Mouse (Mus musculus): ENCODE measurements around the gene Rabggtb. TPM values are rescaled to one million over a fixed set of nuclear protein-coding genes. Genes with fewer than 3 reads are reported as not detected.

Gene Rabggtb
- polyA plus RNA-seq, 1 experiment: 28.2 TPM

- Histone ChIP-seq H3K27ac (ENCODE audit: insufficient read depth, low read length) (no peak overlapping the region), H3K4me1 (ENCODE audit: control insufficient read depth, insufficient read depth, insufficient read length) (peaks cover 5% of the 10 kb centered on the region), H3K36me3 (ENCODE audit: control insufficient read depth, insufficient read depth, low read length) (no peaks in the 10 kb centered on the region; the same call in 1 of the 2 replicates), H3K27me3 (ENCODE audit: control insufficient read depth, insufficient read depth, low read length) (no peaks in the 10 kb centered on the region), H3K4me3 (ENCODE audit: extremely low read depth, insufficient read depth, insufficient read length) (no peak overlapping the region)
- WGBS: 16% methylated on average over 1 of the region's 1 CpGs
- DNase-seq (ENCODE audit: low read depth in 1 of 2, low spot score in 2 of 2): no peak
- TF ChIP-seq CTCF (IDR thresholded peaks at IDR 0.05; ENCODE audit: extremely low read depth, insufficient read depth, insufficient read length, insufficient replicate concordance) (no peak), POLR2A (IDR thresholded peaks at IDR 0.05; ENCODE audit: low read depth, low read length) (no peak)
Observed at GRCm38 (mm10) chr3:153917200-153917599, 4.4 kb upstream of the Rabggtb start.

DNA sequence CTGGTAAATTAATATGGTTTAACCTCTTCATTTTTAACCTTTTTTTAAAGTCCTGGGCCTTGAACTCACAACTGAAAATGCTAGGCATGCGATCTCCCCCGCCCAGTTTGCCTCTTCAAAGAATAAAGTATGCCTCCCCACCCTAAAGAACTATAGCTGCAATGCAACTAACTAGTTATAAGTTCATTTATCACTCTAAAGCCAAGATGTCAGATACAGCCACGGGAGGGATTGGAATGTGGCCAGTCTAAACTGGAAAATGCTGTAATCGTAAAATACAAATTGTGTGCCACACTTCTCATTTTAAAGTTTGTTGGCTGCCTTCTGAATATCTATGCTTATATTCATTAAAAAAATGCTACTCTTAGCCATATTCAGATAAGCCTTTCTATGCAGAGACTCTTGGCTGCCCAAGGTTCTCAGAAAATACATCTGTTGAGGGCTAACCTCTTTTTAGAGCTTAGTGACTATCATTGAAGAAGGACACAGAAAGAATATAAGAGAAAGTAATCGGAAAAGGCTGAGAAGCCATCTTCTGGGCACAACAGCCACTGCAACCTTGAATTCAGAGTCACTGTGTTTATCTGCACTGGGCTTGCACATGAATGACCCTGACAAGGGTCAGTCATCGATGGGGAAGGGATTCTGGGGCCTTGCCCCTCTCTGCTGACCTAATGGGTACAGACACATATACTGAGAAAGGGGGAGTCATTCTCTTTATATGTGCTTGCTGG, 868 bp upstream of the Rabggtb start:
- H3K4me3 ChIP-seq (ENCODE audit: extremely low read depth, insufficient read depth, insufficient read length): peak overlapping the region; percentile 70; the same call in 1 of the 2 replicates
- TF ChIP-seq CTCF (IDR thresholded peaks at IDR 0.05; ENCODE audit: extremely low read depth, insufficient read depth, insufficient read length, insufficient replicate concordance) (no peak), POLR2A (IDR thresholded peaks at IDR 0.05; ENCODE audit: low read depth, low read length) (no peak)
- peaks cover 2% of the 10 kb centered on the region for H3K4me1 ChIP-seq (ENCODE audit: control insufficient read depth, insufficient read depth, insufficient read length)
- DNase-seq (ENCODE audit: low read depth in 1 of 2, low spot score in 2 of 2): no peak
- peaks cover 21% of the 10 kb centered on the region for H3K36me3 ChIP-seq (ENCODE audit: control insufficient read depth, insufficient read depth, low read length)
- H3K27ac ChIP-seq (ENCODE audit: insufficient read depth, low read length): no peak overlapping the region
- no peaks in the 10 kb centered on the region for H3K27me3 ChIP-seq (ENCODE audit: control insufficient read depth, insufficient read depth, low read length)
- 49% methylated on average over 6 of the region's 6 CpGs for WGBS

- H3K4me1 ChIP-seq (ENCODE audit: control insufficient read depth, insufficient read depth, insufficient read length): peaks cover 2% of the 10 kb centered on the region
- no peaks in the 10 kb centered on the region for H3K27me3 ChIP-seq (ENCODE audit: control insufficient read depth, insufficient read depth, low read length)
- WGBS: 4% methylated on average over 12 of the region's 12 CpGs
- no peak for TF ChIP-seq CTCF (IDR thresholded peaks at IDR 0.05; ENCODE audit: extremely low read depth, insufficient read depth, insufficient read length, insufficient replicate concordance)
- DNase-seq (ENCODE audit: low read depth in 1 of 2, low spot score in 2 of 2): no peak
- H3K36me3 ChIP-seq (ENCODE audit: control insufficient read depth, insufficient read depth, low read length): peaks cover 28% of the 10 kb centered on the region
- H3K4me3 ChIP-seq (ENCODE audit: extremely low read depth, insufficient read depth, insufficient read length): peak overlapping the region; percentile 95
- H3K27ac ChIP-seq (ENCODE audit: insufficient read depth, low read length): no peak overlapping the region
Observed at GRCm38 (mm10) chr3:153911882-153912440, 848 bp downstream of the Rabggtb start.

DNA sequence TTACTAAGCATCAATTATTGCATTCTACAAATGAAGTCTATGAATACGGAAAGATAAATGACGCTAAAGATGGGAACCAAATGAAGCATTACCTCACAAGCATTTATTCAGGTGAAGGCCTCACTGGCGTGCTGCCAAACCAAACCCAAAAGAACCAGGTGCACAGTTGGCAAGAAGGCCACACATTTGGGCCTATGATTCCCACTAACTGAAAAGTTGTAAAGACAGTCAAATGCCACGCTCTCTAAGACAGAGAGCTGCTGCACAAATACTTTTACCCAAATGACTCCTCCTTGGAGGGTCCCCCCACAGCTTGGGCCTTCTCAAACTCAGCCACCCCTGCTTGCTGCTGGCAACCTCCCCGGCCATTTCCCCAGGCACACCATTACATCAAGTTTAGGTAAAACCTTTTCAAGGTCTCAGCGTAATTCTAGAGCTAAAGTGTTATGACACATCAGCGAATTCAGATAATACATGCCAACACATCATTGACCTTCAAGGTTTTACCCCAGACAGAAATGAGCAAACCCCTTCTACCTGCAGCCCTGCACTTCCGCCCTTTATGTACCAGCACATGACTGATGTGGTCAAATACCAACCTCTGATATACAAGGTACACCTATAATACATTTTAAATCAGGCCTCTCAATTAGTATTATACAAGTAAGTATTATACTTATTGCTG, 1.5 kb downstream of the Rabggtb start:
- Histone ChIP-seq H3K27me3 (ENCODE audit: control insufficient read depth, insufficient read depth, low read length) (no peaks in the 10 kb centered on the region), H3K4me1 (ENCODE audit: control insufficient read depth, insufficient read depth, insufficient read length) (peaks cover 2% of the 10 kb centered on the region), H3K27ac (ENCODE audit: insufficient read depth, low read length) (no peak overlapping the region), H3K36me3 (ENCODE audit: control insufficient read depth, insufficient read depth, low read length) (peaks cover 33% of the 10 kb centered on the region), H3K4me3 (ENCODE audit: extremely low read depth, insufficient read depth, insufficient read length) (peak overlapping the region; percentile 95)
- WGBS: 58% methylated on average over 8 of the region's 8 CpGs
- TF ChIP-seq POLR2A (IDR thresholded peaks at IDR 0.05; ENCODE audit: low read depth, low read length) (no peak), CTCF (IDR thresholded peaks at IDR 0.05; ENCODE audit: extremely low read depth, insufficient read depth, insufficient read length, insufficient replicate concordance) (no peak)
- no peak for DNase-seq (ENCODE audit: low read depth in 1 of 2, low spot score in 2 of 2)

- 81% methylated on average over 7 of the region's 7 CpGs for WGBS
- H3K36me3 ChIP-seq (ENCODE audit: control insufficient read depth, insufficient read depth, low read length): peaks cover 41% of the 10 kb centered on the region
- no peaks in the 10 kb centered on the region for H3K27me3 ChIP-seq (ENCODE audit: control insufficient read depth, insufficient read depth, low read length)
- H3K4me1 ChIP-seq (ENCODE audit: control insufficient read depth, insufficient read depth, insufficient read length): peaks cover 2% of the 10 kb centered on the region
- no peak overlapping the region for H3K27ac ChIP-seq (ENCODE audit: insufficient read depth, low read length)
- no peak overlapping the region for H3K4me3 ChIP-seq (ENCODE audit: extremely low read depth, insufficient read depth, insufficient read length)
- TF ChIP-seq POLR2A (IDR thresholded peaks at IDR 0.05; ENCODE audit: low read depth, low read length): no peak
- TF ChIP-seq CTCF (IDR thresholded peaks at IDR 0.05; ENCODE audit: extremely low read depth, insufficient read depth, insufficient read length, insufficient replicate concordance): no peak
- DNase-seq (ENCODE audit: low read depth in 1 of 2, low spot score in 2 of 2): no peak
Observed at GRCm38 (mm10) chr3:153910489-153910888, 2.3 kb downstream of the Rabggtb start.

DNA sequence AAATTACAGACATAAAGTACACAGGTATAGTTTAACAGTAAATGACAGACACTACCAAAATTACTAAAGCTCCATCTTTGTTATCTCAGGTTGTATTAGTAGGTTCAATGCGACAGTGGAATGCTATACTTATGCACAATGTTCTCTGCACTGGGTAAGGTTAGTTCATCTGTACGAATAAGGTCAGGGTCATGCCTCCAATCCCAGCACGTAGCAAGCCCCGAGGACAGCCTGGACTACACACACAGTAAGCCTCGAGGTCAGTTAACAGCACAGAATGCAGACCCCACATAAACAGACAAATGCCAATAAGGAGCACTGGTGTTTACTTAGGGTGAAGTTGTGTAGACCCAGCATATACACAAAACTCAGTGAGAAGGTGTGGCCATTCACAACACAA, 3.9 kb downstream of the Rabggtb start:
- no peak overlapping the region for H3K27ac ChIP-seq (ENCODE audit: insufficient read depth, low read length)
- no peak for DNase-seq (ENCODE audit: low read depth in 1 of 2, low spot score in 2 of 2)
- H3K27me3 ChIP-seq (ENCODE audit: control insufficient read depth, insufficient read depth, low read length): no peaks in the 10 kb centered on the region
- 89% methylated on average over 5 of the region's 5 CpGs for WGBS
- peaks cover 2% of the 10 kb centered on the region for H3K4me1 ChIP-seq (ENCODE audit: control insufficient read depth, insufficient read depth, insufficient read length)
- peaks cover 47% of the 10 kb centered on the region for H3K36me3 ChIP-seq (ENCODE audit: control insufficient read depth, insufficient read depth, low read length)
- TF ChIP-seq CTCF (IDR thresholded peaks at IDR 0.05; ENCODE audit: extremely low read depth, insufficient read depth, insufficient read length, insufficient replicate concordance) (no peak), POLR2A (IDR thresholded peaks at IDR 0.05; ENCODE audit: low read depth, low read length) (no peak)
- no peak overlapping the region for H3K4me3 ChIP-seq (ENCODE audit: extremely low read depth, insufficient read depth, insufficient read length)

Data from spleen, adult 2 months (tissue).